Mouse (Mus musculus): ENCODE measurements around the gene Mgat1. TPM values are rescaled to one million over a fixed set of nuclear protein-coding genes. Genes with fewer than 3 reads are reported as not detected.

The Mgat1 gene
- total RNA-seq, 2 experiments from 2014 or later: 67.9 to 77.0 TPM

Other genes with a start within 250 kb of the Mgat1 start
- 1 to 10 TPM in 1 of 2 experiments, under 1 TPM in 1; 0.94 to 1.6 TPM for gene 9930111J21Rik2, start 192.9 kb upstream of the Mgat1 start, total RNA-seq (2021)
- gene Tgtp2, start 180.0 kb upstream of the Mgat1 start, total RNA-seq (2021): under 1 TPM; 0.47 to 0.65 TPM
- 1 to 10 TPM; 1.0 to 1.4 TPM for gene Ifi47, start 167.6 kb upstream of the Mgat1 start, total RNA-seq (2021)
- gene Olfr1396, start 129.3 kb upstream of the Mgat1 start, total RNA-seq (2021): not detected
- not detected for gene Olfr1395, start 101.9 kb upstream of the Mgat1 start, total RNA-seq (2021)
- gene Olfr1394, start 89.8 kb upstream of the Mgat1 start, total RNA-seq (2021): not detected
- gene Btnl9, start 57.0 kb upstream of the Mgat1 start, total RNA-seq (2021): not detected
- 10 to 100 TPM; 68.9 to 78.9 TPM for gene Zfp62, start 40.9 kb upstream of the Mgat1 start, total RNA-seq (2021)
- under 1 TPM; 0.23 to 0.37 TPM for gene Olfr1393, start 34.1 kb downstream of the Mgat1 start, total RNA-seq (2021)
- not detected for gene Olfr1392, start 41.1 kb downstream of the Mgat1 start, total RNA-seq (2021)
- gene Olfr10, start 60.5 kb downstream of the Mgat1 start, total RNA-seq (2021): not detected
- not detected for gene Olfr1391, start 78.6 kb downstream of the Mgat1 start, total RNA-seq (2021)
- gene Olfr1390, start 91.0 kb downstream of the Mgat1 start, total RNA-seq (2021): not detected
- gene Olfr1389, start 178.9 kb downstream of the Mgat1 start, total RNA-seq (2021): not detected
- gene Olfr1388, start 192.4 kb downstream of the Mgat1 start, total RNA-seq (2021): under 1 TPM; 0.40 to 0.42 TPM
- not detected for gene Olfr1387, start 211.2 kb downstream of the Mgat1 start, total RNA-seq (2021)
- not detected for gene Olfr1386, start 220.9 kb downstream of the Mgat1 start, total RNA-seq (2021)
- gene Olfr1385, start 244.9 kb downstream of the Mgat1 start, total RNA-seq (2021): not detected

Data from left cerebral cortex, adult 18-20 months (tissue).